Mouse (Mus musculus): ENCODE results near the gene Frmd8.
"Not testable (repeated sequence)": the region's sequence is repeated elsewhere in the genome, so short reads cannot be mapped to it uniquely, and the experiment has no call there.

Frmd8 gene

GRCm38 (mm10) chr19:5883935-5884334, 8.9 kb upstream of the Frmd8 start:
- DNase-seq, result no peak

GRCm38 (mm10) chr19:5882079-5882478, 7.0 kb upstream of the Frmd8 start:
- not testable (repeated sequence) for DNase-seq

- no peak for DNase-seq
Measured at GRCm38 (mm10) chr19:5881155-5881554, 6.1 kb upstream of the Frmd8 start.

GRCm38 (mm10) chr19:5879735-5880134, 4.7 kb upstream of the Frmd8 start:
- no peak for DNase-seq

GRCm38 (mm10) chr19:5878916-5879315, 3.8 kb upstream of the Frmd8 start:
- DNase-seq, result no peak

- no peak for DNase-seq
Measured at GRCm38 (mm10) chr19:5878362-5878722, 3.3 kb upstream of the Frmd8 start.

- DNase-seq, result peak; percentile 80
Measured at GRCm38 (mm10) chr19:5877618-5878361, 2.7 kb upstream of the Frmd8 start, which contains the start of gene Slc25a45. Slc25a45 (plus strand) TSS chr19:5877808.

GRCm38 (mm10) chr19:5874391-5874968, 594 bp downstream of the Frmd8 start:
- no peak for DNase-seq

- no peak for DNase-seq
Measured at GRCm38 (mm10) chr19:5872931-5873556, 2.0 kb downstream of the Frmd8 start.

GRCm38 (mm10) chr19:5872528-5872927, 2.5 kb downstream of the Frmd8 start:
- no peak for DNase-seq

- DNase-seq, result no peak
Measured at GRCm38 (mm10) chr19:5871683-5872082, 3.4 kb downstream of the Frmd8 start.

GRCm38 (mm10) chr19:5871273-5871672, 3.8 kb downstream of the Frmd8 start:
- no peak for DNase-seq

- DNase-seq, result no peak
Measured at GRCm38 (mm10) chr19:5868096-5868495, 7.0 kb downstream of the Frmd8 start.

GRCm38 (mm10) chr19:5864710-5865398, 10.2 kb downstream of the Frmd8 start:
- DNase-seq, result no peak

GRCm38 (mm10) chr19:5863776-5864175, 11.3 kb downstream of the Frmd8 start:
- DNase-seq, result no peak

- no peak for DNase-seq
Measured at GRCm38 (mm10) chr19:5862335-5863085, 12.6 kb downstream of the Frmd8 start.

- DNase-seq, result no peak
Measured at GRCm38 (mm10) chr19:5856604-5857003, 18.5 kb downstream of the Frmd8 start.

GRCm38 (mm10) chr19:5852035-5852722, 22.9 kb downstream of the Frmd8 start:
- no peak for DNase-seq

GRCm38 (mm10) chr19:5851481-5851971, 23.5 kb downstream of the Frmd8 start:
- no peak for DNase-seq

- no peak for DNase-seq
Measured at GRCm38 (mm10) chr19:5850860-5851259, 24.2 kb downstream of the Frmd8 start.

GRCm38 (mm10) chr19:5849843-5850527, 25.1 kb downstream of the Frmd8 start:
- DNase-seq, result peak; percentile 96
